Mouse (Mus musculus) Muller cell, postnatal 12 days (primary cell): ENCODE results near the gene Dcakd.

Experiments used
- DNase-seq: peaks from one replicate; pipeline ENCODE4 v3.0.0-alpha.2; 2015; ENCODE audit errors: inconsistent ontology term

Gene Dcakd

DNA sequence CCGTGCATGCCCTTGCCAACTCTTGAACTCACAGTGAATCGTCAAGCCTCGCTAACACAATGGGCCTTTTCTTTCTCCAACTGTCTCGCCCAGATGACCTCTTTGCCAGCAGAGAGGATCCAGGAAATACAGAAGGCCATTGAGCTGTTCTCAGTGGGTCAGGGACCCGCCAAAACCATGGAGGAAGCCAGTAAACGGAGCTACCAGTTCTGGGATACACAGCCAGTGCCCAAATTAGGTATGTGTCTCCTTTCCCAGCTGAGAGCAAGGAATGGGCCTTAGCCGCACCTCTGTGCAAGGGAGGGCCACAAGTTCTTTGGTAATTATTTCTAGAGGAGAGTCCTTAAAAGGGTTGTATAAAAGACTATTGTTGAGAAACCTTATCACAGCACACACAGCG is 18.2 kb upstream of the Dcakd start:
- peak; percentile 74 for DNase-seq

DNA sequence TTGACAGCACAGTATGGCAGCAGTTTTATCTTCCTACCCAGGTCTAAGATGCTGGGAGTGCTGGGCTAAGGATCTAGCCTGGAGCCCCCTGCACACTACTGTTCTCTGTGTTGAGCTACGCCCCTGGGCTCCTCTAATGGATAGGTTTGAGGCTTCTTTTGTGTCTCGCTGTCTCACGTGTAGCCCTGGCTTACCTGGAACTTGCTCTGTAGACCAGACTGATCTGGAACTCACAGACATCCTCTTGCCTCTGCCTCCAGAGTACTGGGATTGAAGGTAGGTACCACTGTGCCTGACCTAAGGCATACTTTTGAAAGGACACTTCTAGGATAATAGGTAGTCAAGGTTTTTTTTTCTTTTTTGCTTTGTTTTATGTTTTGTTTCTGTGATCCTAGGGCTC is 15.8 kb upstream of the Dcakd start:
- DNase-seq, result no peak

DNA sequence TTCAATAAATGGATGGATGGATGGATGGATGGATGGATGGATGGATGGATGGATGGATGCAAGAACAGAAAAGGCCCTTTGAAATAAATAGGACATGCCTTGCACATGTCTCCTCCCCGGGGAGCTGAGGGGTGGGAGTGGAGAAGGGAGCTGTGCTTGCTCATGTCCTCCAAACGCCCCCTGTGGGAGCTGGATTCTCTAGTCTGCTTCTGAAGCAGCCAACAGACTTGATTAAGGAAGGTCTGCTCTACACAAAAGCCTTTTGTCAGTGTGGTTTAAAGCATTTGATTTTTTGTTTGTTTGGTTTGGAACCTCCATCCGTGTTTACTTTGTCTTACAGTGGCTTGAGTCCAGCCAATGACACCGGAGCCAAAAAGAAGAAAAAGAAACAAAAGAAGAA is 14.7 kb upstream of the Dcakd start:
- peak; percentile 80 for DNase-seq

DNA sequence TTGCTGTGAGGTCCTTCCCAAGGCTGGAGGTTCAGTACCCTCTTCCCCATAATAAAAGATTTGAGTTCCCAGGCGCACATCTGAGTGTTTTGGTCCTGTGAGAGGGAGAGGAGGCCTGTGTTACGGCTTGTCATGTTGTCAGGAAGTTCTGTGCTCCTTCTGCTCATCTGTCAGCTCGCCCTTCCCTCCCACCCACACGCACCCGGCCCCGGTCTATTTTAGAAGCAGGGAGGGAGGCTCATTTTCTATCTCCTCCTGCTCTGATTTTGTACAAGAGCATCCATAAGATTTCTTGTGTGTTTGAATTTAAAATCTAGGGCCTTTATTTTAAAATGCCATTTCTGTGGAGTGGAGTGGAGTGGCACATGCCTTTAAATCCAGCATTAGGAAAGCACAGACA is 9.9 kb upstream of the Dcakd start:
- no peak for DNase-seq

DNA sequence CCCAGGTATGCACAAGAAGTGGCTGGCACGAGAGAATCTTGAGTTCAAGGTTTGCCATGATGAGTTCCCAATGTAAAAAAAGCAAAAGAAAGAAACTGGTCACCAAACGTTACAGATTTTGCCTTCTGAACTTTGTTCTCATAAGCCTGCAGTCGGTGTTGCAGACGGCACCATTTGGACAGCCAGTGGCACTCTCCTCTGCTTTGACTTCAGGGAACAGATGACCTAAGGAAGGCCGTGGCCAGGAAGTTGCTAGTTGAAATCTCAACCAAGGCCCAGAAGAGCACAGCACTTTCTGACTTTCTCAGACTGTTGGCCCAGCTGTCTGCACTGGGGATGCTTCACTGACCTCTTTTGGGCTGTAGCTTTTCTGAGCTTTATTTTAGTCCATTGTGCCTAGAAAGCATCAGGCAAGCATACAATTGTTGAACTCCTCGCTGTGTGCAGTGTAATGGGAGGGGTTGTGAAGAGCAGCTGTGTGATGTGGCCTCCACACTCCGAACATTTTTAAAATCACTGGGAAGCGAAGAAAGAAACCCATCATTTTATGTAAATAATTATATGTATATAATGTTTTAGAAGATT is 8.8 kb upstream of the Dcakd start:
- DNase-seq, result no peak

DNA sequence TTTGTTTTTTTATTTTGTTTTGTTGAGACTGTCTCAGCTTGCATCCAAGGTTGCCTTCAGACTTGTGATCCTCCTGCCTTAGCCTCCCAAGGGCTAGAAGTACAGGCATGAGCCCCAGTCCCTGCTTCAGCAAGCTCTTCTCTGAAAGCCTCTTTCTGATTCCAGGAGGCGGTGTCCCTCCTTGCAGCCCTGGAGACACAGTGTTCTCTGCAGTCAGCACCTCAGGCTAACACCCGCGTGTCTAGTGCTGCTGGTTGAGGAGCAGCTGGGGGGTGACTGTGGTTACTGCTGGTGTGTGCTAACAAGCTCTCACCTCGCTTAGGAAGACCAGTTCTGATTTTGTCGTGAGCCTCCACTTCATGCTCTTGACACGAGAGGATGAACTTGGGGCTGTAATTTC is 6.9 kb upstream of the Dcakd start:
- no peak for DNase-seq

DNA sequence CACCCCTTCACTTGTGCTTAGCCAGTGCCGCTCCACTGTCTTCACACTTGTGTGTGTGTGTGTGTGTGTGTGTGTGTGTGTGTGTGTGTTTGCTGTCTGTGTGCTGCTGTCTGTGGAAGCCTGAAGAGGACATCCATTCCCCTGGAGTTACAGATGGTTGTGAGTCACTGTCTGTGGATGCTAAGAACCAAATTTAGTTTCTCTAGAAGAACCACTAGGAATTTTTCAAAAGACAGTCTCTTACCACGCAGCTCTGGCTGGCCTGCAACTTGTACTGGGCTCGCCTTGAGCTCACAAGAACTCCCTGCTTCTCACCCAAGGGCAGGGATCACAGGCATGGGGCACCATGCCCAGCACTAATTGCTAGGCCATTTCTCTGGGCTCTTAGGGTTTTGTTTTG is 4.9 kb upstream of the Dcakd start:
- DNase-seq, result peak; percentile 93

DNA sequence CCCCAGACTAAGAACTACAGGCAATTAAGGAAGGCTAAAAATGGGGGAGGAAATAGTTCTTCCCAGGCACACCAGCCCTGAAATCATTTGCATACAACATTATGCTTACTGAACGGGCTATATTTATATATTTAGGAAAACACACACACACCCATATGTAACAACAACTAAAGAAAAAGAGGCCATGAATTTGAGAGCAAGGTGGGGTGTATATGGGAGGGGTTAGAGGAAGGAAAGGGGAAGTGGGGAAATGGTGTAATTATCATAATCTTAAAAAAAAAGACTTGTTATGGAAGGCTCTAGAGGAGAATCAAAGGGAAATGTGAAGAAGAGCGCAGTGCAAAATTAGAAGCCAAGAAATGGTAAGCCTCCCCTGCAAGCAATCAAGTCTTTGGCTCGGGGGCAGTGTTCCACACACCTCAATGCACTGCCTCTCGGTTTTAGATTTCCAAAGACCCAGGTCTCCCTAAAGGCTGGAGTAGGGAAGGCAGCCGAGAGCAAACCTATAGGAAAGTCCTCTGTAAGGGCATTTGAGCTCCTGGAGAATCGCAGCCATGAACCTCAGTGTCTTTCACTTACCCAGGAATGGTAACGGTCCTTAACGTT is 460 bp downstream of the Dcakd start:
- DNase-seq, result no peak

DNA sequence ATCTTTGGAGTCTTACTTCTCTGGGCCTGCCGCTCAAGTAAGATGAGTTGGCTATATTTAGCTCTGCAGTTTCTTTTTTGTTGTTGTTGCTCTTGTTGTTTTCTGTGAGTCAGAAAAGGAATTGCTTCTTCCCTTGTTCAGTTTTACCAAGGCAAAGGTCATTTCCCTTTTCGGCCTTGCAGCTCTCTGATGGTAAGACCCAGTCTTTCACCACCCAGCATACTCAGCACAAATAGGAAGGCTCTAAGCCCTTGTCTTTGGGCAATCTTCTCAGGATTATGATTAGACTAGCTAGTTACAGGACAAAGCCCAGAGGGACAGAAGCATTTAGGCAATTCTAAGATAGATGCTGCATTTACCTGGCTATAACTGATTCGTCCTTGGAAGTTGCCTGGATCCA is 1.2 kb downstream of the Dcakd start:
- no peak for DNase-seq

DNA sequence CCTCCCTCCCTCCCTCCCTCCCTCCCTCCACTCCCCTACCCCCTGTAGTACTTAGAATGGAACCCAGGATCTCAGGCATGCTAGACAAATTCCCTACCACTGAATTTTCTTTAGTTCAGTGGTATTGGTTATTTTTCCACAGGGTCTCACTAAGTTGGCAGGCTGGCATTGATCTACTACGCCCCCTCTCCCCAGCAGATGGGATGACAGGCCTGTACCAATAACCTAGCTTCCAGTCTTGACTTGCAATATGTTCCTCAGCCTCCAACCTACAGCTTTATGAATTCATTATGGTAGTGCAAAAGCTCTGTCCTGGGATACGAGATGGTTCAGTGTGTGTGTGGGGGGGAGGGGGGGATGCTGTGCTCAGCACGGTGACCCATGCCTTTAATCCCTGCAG is 4.2 kb downstream of the Dcakd start:
- DNase-seq, result no peak

DNA sequence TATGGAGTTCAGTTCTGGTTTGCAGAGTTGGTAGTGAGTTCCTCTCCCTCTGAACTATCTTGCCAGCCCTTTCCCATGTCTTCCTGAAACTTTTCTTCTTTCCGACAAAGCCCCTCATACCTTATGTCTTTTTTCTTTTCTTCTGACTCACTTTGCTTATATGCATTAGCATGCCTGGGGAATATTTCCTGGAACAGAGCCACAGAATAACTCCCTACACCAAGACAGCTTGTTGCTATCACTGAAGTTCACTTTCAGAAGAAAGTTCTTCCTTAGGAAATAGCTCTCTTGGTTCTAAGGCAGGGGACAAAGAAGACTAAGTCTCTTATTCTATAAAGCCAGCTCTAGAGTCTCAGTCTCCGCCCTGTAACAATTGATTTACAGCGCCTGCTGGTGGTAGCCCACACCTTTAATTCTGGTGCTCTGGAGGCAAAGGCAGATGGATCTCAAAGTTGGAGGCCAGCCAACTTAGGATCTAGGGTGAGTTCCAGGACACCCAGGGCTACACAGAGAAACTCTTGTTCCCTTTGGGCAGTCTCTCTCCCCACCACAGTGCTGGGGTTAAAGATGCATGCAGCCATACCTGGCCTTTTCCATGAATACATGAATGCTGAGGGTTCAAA is 7.3 kb downstream of the Dcakd start:
- no peak for DNase-seq

DNA sequence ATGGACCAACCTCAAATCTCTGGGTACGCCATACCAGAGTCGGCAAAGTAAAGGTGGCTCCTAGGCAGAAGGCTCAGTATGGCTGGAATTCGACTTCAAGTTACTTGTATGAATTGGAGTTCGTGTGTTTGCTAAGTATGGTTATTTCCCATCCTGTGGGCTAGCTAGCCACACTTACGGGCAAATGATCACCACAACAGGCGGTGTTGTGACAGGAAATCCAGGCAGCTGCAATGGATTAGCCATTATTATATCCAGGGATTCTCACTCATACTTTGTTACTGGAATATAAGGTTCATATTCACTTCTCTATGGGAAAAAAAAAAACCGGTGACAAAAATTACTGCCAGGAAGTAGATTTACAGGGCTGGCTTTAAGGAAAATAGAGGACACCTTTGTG is 8.8 kb downstream of the Dcakd start:
- DNase-seq, result no peak

DNA sequence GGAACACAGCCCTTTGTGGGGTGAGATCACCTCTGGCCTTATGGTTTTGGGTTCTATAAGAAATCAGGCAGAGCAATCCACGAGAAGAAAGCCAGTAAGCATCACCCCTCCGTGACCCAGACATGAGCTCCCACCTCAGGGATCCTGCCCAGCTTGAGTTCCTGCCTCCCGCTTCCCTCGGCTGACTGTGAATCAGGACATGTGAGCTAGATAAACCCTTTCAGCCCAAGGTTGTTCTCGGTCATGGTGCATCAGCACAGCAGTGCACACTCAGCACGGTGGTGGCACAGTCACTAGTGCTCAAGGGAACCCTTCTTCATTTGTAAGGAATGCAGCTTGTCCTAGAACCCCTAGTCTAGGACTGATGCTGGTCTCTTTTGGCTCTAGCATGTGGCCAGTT is 9.3 kb downstream of the Dcakd start:
- no peak for DNase-seq

DNA sequence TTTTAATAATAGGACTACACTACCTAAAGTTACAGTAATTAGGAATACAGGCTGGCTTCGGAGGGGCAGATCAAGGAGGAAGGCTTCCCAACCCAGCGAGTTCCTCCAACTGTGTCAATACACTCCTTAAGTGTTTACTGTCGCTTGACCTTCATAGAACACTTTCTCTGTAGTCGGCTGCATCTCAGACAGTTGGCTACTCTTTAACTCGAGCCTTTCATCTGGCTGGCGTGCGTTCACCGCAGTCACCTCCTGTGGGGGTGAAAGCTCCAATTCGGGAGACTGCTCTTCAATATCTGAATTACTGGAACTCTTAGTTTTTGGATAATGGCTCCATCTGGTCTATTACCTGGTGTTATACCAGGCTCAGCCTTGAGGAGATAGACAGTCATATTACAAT is 10.5 kb downstream of the Dcakd start:
- no peak for DNase-seq

DNA sequence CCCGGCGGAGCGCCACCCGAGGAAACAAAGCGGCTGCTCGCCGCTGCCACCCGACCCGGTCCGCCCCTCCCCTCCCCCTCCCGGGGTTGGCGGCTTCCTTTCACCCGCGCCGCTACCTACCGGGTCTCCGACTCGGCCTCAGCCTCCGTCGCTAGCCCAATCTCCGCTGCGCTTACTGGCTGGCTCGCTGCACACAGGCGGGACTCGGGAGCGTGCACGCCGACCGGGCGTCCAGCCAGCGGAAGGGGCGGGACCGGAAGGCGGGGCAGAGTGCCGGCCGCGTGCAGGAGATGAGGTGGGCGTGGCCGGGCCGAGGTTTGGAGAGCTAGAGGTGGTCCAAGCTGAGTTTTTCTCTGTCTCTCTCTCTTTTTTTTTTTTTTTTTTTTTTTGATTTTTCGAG is 11.2 kb downstream of the Dcakd start:
- DNase-seq, result peak; percentile 98

DNA sequence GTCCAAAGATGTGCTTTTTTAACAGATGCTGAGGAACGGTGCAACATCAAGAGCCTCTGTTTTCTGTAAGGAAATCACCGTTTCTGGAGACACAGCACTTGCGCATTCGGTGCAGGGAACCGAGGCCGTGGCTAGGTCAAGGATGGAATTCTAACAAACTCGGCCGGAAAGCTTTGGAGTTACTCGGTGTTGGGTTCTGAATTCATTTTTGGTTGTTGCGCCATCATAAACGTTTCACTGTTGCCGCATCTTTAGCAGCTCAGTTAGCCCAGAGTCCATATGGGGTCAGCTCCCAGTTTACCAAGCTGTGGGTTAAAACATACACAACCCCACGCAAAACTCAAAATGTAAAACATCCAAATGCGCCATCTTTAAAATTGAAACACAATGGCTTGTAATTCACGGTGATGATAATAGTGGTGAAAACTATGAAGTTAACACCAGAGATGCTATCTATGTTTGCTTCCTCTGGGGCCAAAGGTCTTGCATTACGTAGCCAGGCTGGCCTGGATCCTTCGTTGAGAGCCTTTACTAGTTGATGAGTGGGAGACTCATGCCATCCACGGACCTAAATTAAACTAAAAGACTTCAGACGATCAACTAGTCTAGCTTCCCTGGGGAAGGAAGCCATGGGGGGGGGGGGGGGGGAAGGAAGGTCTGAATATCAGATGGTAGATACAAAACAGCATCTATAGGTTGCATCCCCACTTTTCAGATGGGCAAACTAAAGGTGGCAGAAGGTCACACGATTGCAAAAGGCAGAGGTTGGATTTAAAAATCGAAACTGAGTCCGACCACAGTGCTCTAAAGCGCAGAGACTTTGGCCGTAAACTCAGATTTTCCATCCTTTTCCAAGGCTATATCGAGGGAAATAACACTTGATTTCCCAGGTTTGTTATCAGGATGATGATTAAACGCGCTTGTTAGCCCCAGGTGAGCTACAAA is 12.0 kb downstream of the Dcakd start:
- DNase-seq, result no peak

DNA sequence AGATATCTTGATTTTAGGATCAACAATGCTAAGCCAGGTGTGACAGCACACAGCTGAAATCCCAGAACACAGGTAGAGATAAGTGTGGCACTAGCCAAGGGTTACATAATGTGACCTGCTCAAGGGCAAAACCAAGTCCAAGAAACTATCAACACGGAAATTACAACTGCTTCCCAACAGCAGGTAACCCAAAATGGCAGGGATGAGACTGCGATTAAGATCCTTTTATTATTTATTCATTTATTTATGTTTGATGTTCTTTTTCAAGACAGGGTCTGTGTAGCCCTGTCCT is 17.0 kb downstream of the Dcakd start:
- DNase-seq, result no peak

DNA sequence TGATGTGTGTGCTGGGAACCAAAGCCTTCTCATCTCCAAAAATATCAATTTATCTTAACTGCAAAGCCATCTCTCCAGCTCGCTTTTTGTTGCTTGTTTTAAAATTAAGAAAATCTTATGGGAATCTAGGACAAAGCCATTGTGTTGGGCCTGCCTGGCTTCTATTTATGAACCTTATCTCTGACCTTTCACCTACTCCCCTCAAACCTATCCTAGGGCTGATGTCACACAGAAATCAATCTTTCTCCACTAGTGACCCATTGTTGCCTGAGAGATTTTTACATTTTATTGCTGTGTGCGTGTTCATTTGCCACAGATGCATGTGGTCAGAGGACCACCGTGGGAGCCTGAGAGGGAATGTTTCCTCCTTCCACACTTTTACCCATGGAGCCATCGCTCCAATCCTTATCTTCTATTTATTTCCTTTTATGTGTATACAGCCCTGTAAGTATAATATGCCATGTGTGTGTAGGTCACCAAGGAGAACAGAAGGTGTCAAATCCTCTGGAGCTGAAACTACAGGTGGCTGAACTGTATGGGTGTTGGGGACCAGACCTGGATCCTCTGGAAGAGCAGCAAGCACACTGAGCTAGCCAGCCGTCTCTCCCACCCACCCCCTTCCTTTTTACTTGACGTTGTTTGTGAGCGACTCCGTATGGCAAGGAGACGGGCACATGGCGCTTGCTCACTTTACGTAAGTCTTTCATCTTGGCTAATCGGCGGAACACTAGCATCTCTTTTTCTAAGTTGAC is 17.5 kb downstream of the Dcakd start:
- DNase-seq, result no peak

DNA sequence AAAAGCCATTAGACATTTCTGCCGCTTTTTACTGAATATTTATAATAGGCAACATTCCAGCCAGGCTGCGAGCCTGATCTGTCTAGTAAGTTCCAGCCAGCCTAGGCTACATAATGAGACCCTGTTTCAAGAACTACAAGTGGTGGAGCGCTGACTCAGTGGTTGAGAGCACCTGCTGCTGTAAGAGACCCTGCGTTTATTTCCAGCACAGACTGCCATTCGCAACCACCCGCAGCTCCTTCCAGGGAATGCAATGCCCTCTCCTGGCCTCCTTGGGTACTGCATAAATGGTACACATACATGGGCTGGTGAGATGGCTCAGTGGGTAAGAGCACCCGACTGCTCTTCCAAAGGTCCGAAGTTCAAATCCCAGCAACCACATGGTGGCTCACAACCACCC is 18.9 kb downstream of the Dcakd start:
- no peak for DNase-seq

DNA sequence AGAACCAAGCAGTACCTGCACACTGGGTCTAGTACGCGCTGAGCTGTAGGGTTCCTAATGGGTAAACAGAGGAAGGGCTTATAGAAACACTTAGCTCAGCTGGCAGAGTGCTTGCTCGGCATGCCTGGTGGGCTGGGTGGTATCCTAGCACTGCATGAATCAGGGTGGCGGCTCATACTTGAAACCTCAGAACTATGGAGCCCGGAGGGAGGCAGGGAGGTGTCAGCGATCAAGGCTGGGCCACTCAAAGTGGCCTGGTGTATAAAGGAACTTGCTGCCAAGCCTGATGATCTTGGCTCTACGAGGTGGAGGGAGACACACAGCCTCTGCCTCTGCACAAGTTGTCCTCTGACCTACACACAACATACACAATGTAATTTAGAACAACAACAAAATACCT is 19.6 kb downstream of the Dcakd start:
- DNase-seq, result no peak

DNA sequence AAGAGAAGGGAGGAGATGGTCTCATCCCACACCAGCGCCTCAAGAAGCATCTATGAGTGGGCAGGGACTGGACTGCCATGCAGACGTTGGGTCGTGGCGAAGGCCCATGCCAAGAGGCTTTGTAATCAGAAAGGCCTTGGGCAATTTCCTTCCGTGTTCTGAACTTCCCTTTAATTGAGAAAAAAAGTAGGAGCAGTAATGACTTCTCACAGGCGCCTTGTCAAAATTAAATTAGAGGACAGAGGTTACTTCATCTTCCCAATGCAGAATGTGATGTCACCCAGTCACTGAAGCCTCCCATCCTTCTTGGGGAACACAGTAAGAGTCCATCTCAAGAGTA is 21.2 kb downstream of the Dcakd start:
- peak; percentile 50 for DNase-seq

DNA sequence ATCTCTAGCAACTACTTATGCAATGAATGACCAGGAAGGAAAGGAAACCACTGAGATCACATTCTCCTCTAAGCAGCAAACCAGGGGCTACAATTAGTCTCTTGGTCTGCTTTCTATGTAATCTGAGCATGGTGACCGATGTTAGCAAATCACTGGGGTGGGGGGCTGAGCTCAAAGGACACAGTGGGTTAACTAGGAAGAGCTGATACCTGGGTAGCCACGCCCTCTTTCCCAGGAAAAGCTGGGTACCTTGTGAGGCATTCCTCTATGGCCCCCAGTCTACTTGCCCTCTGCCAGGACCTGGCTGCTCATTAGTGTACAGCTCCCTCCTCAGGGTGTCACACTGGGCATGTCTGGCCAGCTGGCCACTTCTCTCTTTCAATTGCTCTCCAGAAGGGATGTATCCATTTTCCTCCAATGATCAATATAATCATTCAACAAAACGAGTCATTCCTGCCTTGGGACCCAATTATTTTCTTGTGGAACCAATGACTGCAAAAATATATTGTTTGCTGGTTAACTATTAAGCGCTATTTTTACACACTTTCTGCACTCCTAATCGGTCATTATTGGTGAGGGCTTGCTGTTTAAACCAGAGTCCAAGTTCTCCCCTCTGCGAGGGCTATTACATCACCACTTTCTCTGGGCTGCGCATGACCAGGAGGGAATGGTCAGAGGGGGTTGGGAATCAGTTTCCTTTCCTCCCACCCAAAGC is 21.7 kb downstream of the Dcakd start:
- no peak for DNase-seq
